Mouse (Mus musculus): ENCODE data around the gene Nudt5.
"Not testable (repeated sequence)": the region's sequence is repeated elsewhere in the genome, so short reads cannot be mapped to it uniquely, and the experiment has no call there.

The Nudt5 gene

GRCm38 (mm10) chr2:5844873-5845631, at the start of gene Nudt5, which contains the start of gene Cdc123:
TSS of gene Nudt5 (plus strand) at chr2:5845019.
TSS of gene Cdc123 (minus strand) at chr2:5845164.
- peak; percentile 82 for DNase-seq (ENCODE audit: extremely low spot score, low read depth, low spot score)

GRCm38 (mm10) chr2:5797816-5798672, 46.8 kb upstream of the Nudt5 start:
- DNase-seq (ENCODE audit: extremely low spot score, low read depth, low spot score), result no peak

- DNase-seq (ENCODE audit: extremely low spot score, low read depth, low spot score), result no peak
These were observed 43.6 kb upstream of the Nudt5 start for GRCm38 (mm10) chr2:5801182-5801640.

- no peak for DNase-seq (ENCODE audit: extremely low spot score, low read depth, low spot score)
These were observed 42.8 kb upstream of the Nudt5 start for GRCm38 (mm10) chr2:5801927-5802590.

- no peak for DNase-seq (ENCODE audit: extremely low spot score, low read depth, low spot score)
These were observed 40.3 kb upstream of the Nudt5 start for GRCm38 (mm10) chr2:5804440-5805045.

- DNase-seq (ENCODE audit: extremely low spot score, low read depth, low spot score), result no peak
These were observed 39.6 kb upstream of the Nudt5 start for GRCm38 (mm10) chr2:5805228-5805627.

GRCm38 (mm10) chr2:5806201-5806600, 38.6 kb upstream of the Nudt5 start:
- DNase-seq (ENCODE audit: extremely low spot score, low read depth, low spot score), result not testable (repeated sequence)

GRCm38 (mm10) chr2:5810036-5810718, 34.6 kb upstream of the Nudt5 start:
- DNase-seq (ENCODE audit: extremely low spot score, low read depth, low spot score), result no peak

- DNase-seq (ENCODE audit: extremely low spot score, low read depth, low spot score), result no peak
These were observed 33.5 kb upstream of the Nudt5 start for GRCm38 (mm10) chr2:5811235-5811782.

- DNase-seq (ENCODE audit: extremely low spot score, low read depth, low spot score), result no peak
These were observed 23.6 kb upstream of the Nudt5 start for GRCm38 (mm10) chr2:5821264-5821663.

- no peak for DNase-seq (ENCODE audit: extremely low spot score, low read depth, low spot score)
These were observed 22.4 kb upstream of the Nudt5 start for GRCm38 (mm10) chr2:5822449-5822848.

- DNase-seq (ENCODE audit: extremely low spot score, low read depth, low spot score), result no peak
These were observed 20.6 kb upstream of the Nudt5 start for GRCm38 (mm10) chr2:5824213-5824612.

- DNase-seq (ENCODE audit: extremely low spot score, low read depth, low spot score), result no peak
These were observed 20.1 kb upstream of the Nudt5 start for GRCm38 (mm10) chr2:5824685-5825084.

- DNase-seq (ENCODE audit: extremely low spot score, low read depth, low spot score), result no peak
These were observed 19.4 kb upstream of the Nudt5 start for GRCm38 (mm10) chr2:5825265-5825913.

- no peak for DNase-seq (ENCODE audit: extremely low spot score, low read depth, low spot score)
These were observed 4.0 kb upstream of the Nudt5 start for GRCm38 (mm10) chr2:5840815-5841214.

- no peak for DNase-seq (ENCODE audit: extremely low spot score, low read depth, low spot score)
These were observed 492 bp upstream of the Nudt5 start for GRCm38 (mm10) chr2:5844181-5844872.

- no peak for DNase-seq (ENCODE audit: extremely low spot score, low read depth, low spot score)
These were observed 1.0 kb downstream of the Nudt5 start for GRCm38 (mm10) chr2:5845826-5846225.

GRCm38 (mm10) chr2:5851116-5851515, 6.3 kb downstream of the Nudt5 start:
- DNase-seq (ENCODE audit: extremely low spot score, low read depth, low spot score), result no peak

GRCm38 (mm10) chr2:5851866-5852265, 7.0 kb downstream of the Nudt5 start:
- no peak for DNase-seq (ENCODE audit: extremely low spot score, low read depth, low spot score)
